Mouse (Mus musculus) cerebellum, adult 9-11 months (tissue): ENCODE data around the gene Tmod3.

ENCODE experiments used
- DNase-seq: peaks from one replicate; pipeline ENCODE4 v3.0.0; 2022

Gene Tmod3

DNA sequence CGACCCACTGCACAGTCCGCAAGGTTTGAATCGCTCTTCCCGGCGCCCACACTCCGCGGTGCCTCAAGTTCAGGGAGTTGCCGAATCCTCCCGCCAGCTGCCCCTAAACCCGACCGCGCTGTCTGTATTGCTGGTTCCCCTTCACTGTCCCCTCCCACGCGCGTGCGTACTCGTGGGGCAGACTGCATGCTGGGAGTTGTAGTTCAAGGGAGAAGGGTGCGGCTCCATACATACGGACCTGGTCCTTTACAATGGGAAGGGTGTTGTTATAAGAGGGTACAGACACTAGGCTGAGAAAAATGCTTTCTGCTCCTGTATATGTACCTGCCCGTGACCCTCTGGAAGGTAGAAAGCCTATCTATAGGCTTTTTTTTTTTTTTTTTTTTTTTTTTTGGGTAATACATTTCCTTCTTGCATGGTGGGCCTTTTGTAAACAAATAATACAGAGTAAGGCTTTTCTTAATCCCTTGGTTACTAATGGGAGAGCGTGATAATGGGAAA is at the start of gene Tmod3:
Gene Tmod3, minus strand, starts transcription at position 146 of the 501 bp plus-strand sequence.
- DNase-seq: peak; percentile 94

- DNase-seq: no peak
These were observed 48.0 kb upstream of the Tmod3 start for GRCm38 (mm10) chr9:75607496-75607895.

- DNase-seq: no peak
These were observed 42.1 kb upstream of the Tmod3 start for GRCm38 (mm10) chr9:75601510-75601909.

GRCm38 (mm10) chr9:75600166-75600934 is 40.9 kb upstream of the Tmod3 start:
- peak; percentile 64 for DNase-seq

- DNase-seq: peak; percentile 72
These were observed 39.9 kb upstream of the Tmod3 start for GRCm38 (mm10) chr9:75599191-75599841.

- DNase-seq: no peak
These were observed 38.1 kb upstream of the Tmod3 start for GRCm38 (mm10) chr9:75597596-75597995.

DNA sequence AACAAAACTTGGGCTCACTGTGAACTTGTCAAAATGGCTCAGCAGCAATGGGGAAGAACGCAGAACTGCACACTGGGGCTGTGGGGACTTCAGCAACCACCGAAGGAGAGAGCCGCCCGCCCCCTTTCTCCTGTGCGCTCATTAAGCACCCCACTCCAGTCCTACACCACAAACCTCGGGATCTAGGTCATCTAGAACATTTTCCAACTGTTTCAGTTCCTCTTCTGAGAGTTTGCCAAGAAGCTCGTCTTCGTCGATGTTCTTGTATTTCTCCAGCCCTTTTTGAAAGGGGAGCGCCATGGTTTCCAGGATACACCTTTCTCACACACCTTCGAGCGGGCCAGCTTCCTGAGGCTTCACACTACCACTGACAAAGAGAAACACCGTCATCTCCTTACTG is 37.6 kb upstream of the Tmod3 start:
- peak; percentile 47 for DNase-seq

GRCm38 (mm10) chr9:75593481-75593880 is 34.0 kb upstream of the Tmod3 start:
- no peak for DNase-seq

GRCm38 (mm10) chr9:75589850-75590790 is 30.7 kb upstream of the Tmod3 start:
- no peak for DNase-seq

DNA sequence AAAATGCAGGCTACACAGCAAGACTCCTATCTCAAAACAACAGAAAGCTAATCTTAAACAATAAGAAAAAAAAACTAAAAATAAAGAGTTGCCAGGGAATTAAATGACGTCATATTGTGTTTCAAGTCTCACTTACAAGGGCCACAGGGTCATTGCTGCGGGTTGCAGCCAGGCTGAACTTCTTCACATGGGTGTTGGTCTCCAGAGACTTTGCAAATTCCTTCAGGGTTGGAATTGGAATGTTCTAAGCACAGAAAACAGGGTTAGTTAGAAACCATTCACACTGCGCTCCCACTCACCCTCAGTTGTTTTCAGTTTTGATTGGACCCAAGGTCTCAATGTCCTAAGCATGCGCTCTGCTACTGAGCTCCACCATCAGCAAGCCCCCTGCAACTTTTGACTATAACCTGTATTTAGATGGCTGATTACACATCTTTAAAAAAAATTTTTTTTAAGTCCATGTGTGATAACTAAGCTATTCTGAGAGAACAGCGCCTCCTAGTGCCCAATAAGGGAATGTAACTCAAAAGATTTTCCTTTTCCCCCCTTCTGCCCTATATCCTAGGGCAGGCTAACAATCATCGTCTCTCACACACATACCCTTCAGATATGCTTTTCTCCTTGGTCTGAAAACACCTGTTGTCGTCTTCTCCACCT is 22.4 kb upstream of the Tmod3 start:
- DNase-seq: no peak

GRCm38 (mm10) chr9:75579321-75579720 is 19.9 kb upstream of the Tmod3 start:
- no peak for DNase-seq

DNA sequence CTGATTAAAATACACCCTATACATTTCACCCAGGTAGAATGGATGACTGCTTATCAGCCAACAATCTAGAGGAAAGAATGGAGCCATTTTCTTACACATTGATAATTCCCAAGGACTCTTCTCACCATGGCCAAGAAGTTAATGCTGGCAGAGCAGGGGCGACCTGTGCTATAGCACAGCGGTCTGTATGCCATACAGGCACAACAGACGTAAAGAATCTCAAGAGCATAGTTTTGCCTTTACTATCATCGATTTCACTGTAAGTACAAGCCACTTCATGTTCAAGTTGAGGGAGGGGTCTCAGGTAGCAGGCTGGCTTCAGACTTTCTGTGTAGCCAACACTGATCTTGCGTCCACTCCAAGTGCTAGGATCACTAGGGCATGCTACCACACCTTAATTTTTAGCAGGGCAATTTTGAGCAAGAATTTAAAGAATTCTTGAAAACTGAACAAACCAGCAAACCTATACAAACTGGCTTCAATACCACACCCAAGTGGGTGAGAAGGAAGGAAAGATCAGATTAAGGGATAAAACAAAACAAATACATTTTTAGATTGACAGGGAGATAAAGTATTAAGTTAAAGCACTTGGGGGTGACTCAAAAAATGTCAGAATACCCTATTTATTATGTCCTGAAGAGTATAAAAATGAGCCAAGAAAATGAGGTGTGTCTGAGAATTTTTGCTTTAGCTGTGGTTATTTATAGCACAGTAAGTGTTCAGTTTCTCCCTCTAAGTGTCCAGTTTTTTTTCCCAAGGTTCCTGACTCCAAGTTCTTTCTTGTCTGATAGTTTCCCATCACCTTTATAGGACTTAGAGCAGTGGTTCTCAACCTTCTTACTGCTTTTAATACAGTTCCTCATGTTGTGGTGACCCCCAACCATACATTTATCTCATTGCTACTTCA is 11.8 kb upstream of the Tmod3 start:
- DNase-seq: no peak

DNA sequence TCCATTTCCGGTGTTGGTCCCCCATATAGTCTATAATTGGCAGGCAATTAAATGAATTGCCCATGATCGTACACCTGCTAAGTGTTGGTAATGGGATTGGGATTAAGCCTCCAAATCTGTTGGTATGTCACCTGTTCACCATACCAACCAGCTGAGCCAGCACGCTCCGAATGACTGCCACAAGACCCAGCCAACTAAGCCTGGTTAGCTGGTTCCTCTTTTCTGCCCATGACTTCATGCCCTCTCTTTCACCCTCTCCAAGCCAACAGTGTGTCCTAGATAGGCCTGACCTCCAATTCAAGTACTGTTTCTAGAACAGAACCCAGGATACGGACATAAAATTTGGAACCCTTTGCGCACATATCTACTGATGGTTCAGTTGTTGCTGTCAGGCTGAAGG is 8.9 kb upstream of the Tmod3 start:
- DNase-seq: no peak

DNA sequence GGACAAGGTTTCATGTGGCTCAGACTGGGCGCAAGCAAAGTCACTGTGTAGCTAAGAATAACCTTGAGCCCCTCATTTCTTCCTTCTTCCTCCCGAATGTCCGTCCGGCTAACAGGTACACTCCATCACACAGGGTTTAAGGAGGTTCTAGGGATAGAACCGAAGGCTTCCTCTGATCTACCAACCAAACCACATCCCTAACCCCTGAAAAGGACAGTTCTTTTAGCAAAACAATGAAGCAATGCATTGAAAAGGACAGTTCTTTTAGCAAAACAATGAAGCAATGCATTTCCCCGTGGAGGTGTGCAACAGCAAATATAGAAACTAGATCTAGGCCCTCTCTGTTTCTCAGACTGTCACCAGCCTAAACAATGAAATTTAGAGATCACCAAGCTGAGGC is 5.4 kb upstream of the Tmod3 start:
- DNase-seq: no peak

DNA sequence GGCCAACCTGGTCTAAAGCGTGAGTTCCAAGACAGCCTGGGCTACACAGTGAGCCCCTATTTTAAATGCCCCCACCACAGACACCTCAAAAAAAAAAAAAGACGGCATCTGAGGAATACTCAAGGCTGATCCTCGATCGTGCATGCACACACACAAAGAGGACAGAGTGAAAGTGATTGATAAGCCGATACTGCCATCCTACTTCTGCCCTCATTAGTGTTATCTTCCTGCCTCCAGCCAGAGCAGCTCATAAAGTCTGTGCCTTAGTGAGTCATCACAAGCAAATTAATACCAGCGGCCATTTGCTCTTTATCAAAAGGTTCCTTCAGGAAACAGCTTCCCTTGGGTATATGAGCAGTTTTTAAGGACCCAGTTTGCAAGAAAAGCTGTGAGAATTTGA is 4.2 kb upstream of the Tmod3 start:
- no peak for DNase-seq

DNA sequence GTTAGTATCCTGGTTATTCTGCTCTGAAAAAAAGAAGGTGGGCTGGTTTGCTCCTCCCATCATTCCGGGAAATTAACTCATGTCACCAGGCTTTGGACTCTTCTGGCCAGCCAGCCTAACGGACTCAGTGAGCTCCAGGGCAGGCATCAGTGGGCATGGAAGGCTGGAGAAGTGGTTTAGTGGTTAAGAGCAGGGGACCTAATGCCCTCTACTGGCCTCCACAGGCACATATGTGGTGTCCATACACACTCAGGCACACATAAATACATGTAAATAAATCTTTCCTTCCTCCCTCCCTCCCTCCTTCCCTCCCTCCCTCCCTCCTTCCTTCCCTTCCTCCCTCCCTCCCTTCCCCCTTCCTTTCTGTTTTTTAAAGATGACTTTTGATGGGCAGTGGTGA is 3.7 kb upstream of the Tmod3 start:
- no peak for DNase-seq

DNA sequence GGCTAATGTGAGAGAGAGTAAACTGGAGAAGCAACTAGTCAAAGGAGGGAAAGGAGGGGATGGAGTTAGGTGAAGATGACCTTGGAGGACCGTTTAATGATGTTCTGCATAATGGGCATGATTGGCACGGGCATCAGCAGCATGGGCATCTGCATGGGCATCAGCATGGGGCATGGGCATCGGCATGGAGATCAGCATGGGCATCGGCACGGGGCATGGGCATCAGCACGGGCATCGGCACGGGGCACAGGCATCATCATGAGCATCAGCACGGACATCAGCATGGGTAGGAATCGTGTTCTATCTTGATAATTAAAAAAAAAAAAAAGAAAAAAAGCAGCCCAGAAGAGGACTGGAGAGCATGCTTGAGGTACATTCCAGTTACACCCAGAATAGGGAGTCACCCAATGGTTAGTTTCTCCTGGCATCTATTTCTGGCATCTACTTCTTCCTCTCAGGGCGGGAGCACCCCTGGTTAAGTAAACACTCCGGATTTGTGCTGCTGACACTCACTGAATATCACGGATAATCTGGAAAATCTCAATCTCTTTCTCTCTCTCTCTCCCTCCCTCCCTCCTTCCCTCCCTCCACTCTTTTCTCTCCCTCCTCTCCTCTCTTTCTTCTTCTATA is 1.7 kb upstream of the Tmod3 start:
- peak; percentile 26 for DNase-seq

DNA sequence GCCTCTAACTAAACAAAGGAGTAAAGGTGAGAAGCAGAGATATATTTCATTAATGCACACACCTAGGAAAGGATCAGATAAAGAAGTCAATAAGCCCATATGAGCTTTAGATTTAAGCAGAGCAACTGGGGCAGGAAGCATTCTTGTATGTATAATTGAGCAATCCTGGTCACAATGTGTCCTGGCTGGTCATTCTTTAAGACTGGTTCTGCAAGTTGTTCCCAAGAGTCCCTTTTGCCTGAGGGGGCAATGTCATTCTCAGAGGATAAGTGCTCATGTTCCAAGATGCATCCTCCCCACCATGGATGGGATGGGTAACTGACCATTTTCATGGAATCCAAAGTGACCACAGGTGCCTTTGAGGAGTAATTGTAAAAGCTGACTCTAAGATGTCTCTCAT is 896 bp upstream of the Tmod3 start:
- no peak for DNase-seq

GRCm38 (mm10) chr9:75558812-75559511 is 495 bp downstream of the Tmod3 start:
- no peak for DNase-seq

- no peak for DNase-seq
These were observed 1.1 kb downstream of the Tmod3 start for GRCm38 (mm10) chr9:75558360-75558759.
